Mouse (Mus musculus) heart, adult 2 months (tissue): ENCODE measurements around the gene Gabbr2.

Experiments used
- CTCF ChIP-seq: fragments of 200-600 bp; IDR thresholded peaks from 2 replicates; pipeline ENCODE4 v1.8.1; 2022; ENCODE audit warnings: antibody characterized with exemption, mild to moderate bottlenecking, moderate library complexity
- EP300 ChIP-seq: fragments of 200-500 bp; IDR thresholded peaks from 2 replicates; pipeline ENCODE4 v1.6.1; 2011; ENCODE audit warnings: low read depth, low read length, control low read depth; ENCODE audit not compliant: insufficient read depth
- POLR2A ChIP-seq: fragments of 200-500 bp; IDR thresholded peaks from 2 replicates; pipeline ENCODE4 v1.6.1; 2011; ENCODE audit warnings: mild to moderate bottlenecking, low read depth, low read length, control low read depth; ENCODE audit not compliant: insufficient read depth

DNA sequence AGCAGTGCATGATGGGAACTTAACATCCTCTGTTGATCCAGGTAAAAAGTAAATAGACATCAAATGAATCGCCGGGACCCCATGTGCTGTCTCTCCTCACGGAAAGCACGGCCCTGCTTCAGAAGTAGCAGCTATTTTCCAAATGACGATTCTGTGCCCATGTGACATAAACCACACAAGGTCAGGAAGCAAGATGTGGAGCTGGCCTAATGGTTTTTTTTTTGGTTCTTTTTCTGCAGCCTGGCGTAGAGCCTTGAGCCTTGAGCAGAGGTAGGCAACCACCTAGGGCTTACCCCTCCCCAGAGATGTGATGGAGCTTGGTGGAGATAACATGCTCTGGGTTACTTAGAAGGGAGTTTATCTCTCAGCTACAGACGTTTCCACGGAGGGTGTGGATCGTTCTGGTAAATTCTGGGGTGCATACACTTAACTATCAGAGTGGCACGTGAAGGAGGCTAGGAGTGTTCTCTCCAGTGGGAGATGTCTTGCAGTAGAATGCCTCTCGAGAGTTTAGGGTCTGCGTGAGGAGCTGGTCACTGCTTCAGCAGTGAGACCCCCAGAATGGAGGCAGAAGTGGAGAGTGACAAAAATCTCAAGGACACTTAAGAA is 137.7 kb downstream of the Gabbr2 start:
- TF ChIP-seq CTCF: no peak
- TF ChIP-seq POLR2A: no peak
- no peak for TF ChIP-seq EP300
